Mouse (Mus musculus): ENCODE data around the gene Olfr1079.
"Not testable (repeated sequence)": the region's sequence is repeated elsewhere in the genome, so short reads cannot be mapped to it uniquely, and the experiment has no call there.

Gene Olfr1079

GRCm38 (mm10) chr2:86542380-86542779 lies at the start of gene Olfr1079:
TSS of gene Olfr1079 (minus strand) at chr2:86542480.
- DNase-seq (ENCODE audit: low spot score in 2 of 2): no peak

GRCm38 (mm10) chr2:86558135-86558534 lies 15.9 kb upstream of the Olfr1079 start, which contains the start of gene Olfr1080:
TSS of gene Olfr1080 (minus strand) at chr2:86558235.
- not testable (repeated sequence) for DNase-seq (ENCODE audit: low spot score in 2 of 2)

GRCm38 (mm10) chr2:86530991-86531390 lies 11.3 kb downstream of the Olfr1079 start:
- no peak for DNase-seq (ENCODE audit: low spot score in 2 of 2)

GRCm38 (mm10) chr2:86508161-86508560 lies 34.1 kb downstream of the Olfr1079 start, which contains the start of gene Olfr1076:
TSS of gene Olfr1076 (plus strand) at chr2:86508461.
- DNase-seq (ENCODE audit: low spot score in 2 of 2): no peak

- DNase-seq (ENCODE audit: low spot score in 2 of 2): no peak
These were observed 55.0 kb downstream of the Olfr1079 start, which contains the start of gene Olfr228 for GRCm38 (mm10) chr2:86487286-86487685. TSS of gene Olfr228 (minus strand) at chr2:86487386.
